In the genomic region with DNA sequence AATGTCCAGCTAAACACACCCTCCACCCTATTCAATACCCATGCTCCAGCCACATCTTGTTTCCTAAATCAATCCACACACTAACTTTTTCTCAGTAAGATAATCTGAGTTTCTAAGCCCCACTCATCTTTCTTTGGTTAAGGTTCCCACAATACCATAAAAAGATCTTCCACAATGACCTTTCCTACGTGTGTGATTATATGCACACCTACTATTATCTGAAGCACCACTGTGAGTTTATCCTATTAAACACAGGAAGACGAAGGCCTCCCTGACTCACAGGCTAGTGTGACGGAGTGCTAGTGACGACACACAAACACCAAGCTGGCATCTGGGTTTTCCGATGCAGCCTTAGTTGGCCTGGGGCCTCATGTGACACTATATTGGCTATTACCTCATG, we compare ENCODE assay signal across 24 mouse cellular contexts. TPM values are rescaled to one million over a fixed set of nuclear protein-coding genes. Genes with fewer than 3 reads are reported as not detected.
DNase-seq lines count a peak whose midpoint lies in the region; ATAC-seq and TF ChIP-seq lines count a peak whose summit lies in the region.
"Had no signal": no experiment of that assay in that cellular context is flagged by ENCODE, and none has a peak within 500 bp of the region (broad histone marks: within the 10 kb centered on the region; RNA-seq: fewer than 3 reads in every experiment).

No protein-coding gene starts in this region.

- in situ Hi-C loops in CH12.LX (cut with MboI; ENCODE audit: low pct_ligation_motif_present, low pct_unique_long_range_greater_than_20kb, low sequenced_read_pairs), result no loop called here
- in situ Hi-C loops in ES-E14 (cut with MboI; ENCODE audit: low sequenced_read_pairs in 2 of 2, unreplicated experiment in 2 of 2), result no loop called here

- H3K4me1 ChIP-seq in intestine, postnatal 0 days (replicated peaks; ENCODE audit: control insufficient read depth, insufficient read depth, low read length), result no peaks in the 10 kb centered on the region
- no peaks in the 10 kb centered on the region for H3K4me1 ChIP-seq in intestine, embryonic 16.5 days (ENCODE audit: control insufficient read depth, insufficient read depth, low read length)
- H3K4me1 ChIP-seq in CH12.LX (ENCODE audit: control insufficient read depth in 1 of 2, insufficient read depth in 2 of 2), result no peaks in the 10 kb centered on the region
- peaks cover 0 to 2% of the 10 kb centered on the region in 2 experiments; a peak in 1 of 4 replicates for H3K4me1 ChIP-seq in ES-E14 (ENCODE audit: control insufficient read depth in 2 of 2, insufficient read depth in 2 of 2, low read length in 2 of 2, poor library complexity in 1 of 2)
- no peaks in the 10 kb centered on the region for H3K4me1 ChIP-seq in hindbrain, embryonic 11.5 days (replicated peaks; ENCODE audit: control insufficient read depth, insufficient read depth, low read length)
- H3K4me1 ChIP-seq: embryonic facial prominence, embryonic 13.5 days; embryonic facial prominence, embryonic 15.5 days; forebrain, embryonic 10.5 days; forebrain, embryonic 12.5 days had no signal

- no peak for DNase-seq in CH12.LX (ENCODE audit: extremely low read depth)
- no peak for DNase-seq in ES-E14 (ENCODE audit: low read depth, low spot score)
- no peak for DNase-seq in cerebellum, postnatal 4 days (ENCODE audit: low spot score in 2 of 2)
- no peak for DNase-seq in hindbrain, embryonic 11.5 days (ENCODE audit: low spot score)
- DNase-seq: adrenal gland, adult 8-10 months; adrenal gland, postnatal 14 days; adrenal gland, postnatal 36 days; B cell, adult 2 months; cerebellum, adult 11-12 months; cerebellum, adult 2 months; cerebellum, adult 9-10 months; cerebellum, postnatal 10 days; cerebellum, postnatal 25 days; embryo, embryonic 11 days had no signal

- H3K9me3 ChIP-seq in intestine, postnatal 0 days (ENCODE audit: control insufficient read depth), result no peaks in the 10 kb centered on the region
- H3K9me3 ChIP-seq in intestine, embryonic 16.5 days (ENCODE audit: control insufficient read depth, low read length), result no peaks in the 10 kb centered on the region
- H3K9me3 ChIP-seq in CH12.LX (replicated peaks; ENCODE audit: low read length) (no peaks in the 10 kb centered on the region), ES-E14 (ENCODE audit: control insufficient read depth, insufficient read depth, low read depth, low read length) (no peaks in the 10 kb centered on the region)
- H3K9me3 ChIP-seq in hindbrain, embryonic 11.5 days (ENCODE audit: control insufficient read depth, low read length), result no peaks in the 10 kb centered on the region
- H3K9me3 ChIP-seq: embryonic facial prominence, embryonic 13.5 days; embryonic facial prominence, embryonic 15.5 days; forebrain, embryonic 10.5 days; forebrain, embryonic 12.5 days had no signal

- no peak overlapping the region for H3K9ac ChIP-seq in intestine, postnatal 0 days (ENCODE audit: low read depth, low read length)
- no peak overlapping the region for H3K9ac ChIP-seq in intestine, embryonic 16.5 days (ENCODE audit: low read depth, low read length)
- H3K9ac ChIP-seq in CH12.LX (ENCODE audit: insufficient read depth, low read depth), result no peak overlapping the region
- H3K9ac ChIP-seq in ES-E14 (ENCODE audit: insufficient read depth, low read depth, low read length, poor library complexity, severe bottlenecking), result no peak overlapping the region
- H3K9ac ChIP-seq in hindbrain, embryonic 11.5 days (ENCODE audit: low read depth, low read length), result no peak overlapping the region
- H3K9ac ChIP-seq: embryonic facial prominence, embryonic 13.5 days; embryonic facial prominence, embryonic 15.5 days; forebrain, embryonic 12.5 days had no signal

- no peak overlapping the region for H3K4me2 ChIP-seq in intestine, postnatal 0 days (replicated peaks; ENCODE audit: low read depth)
- H3K4me2 ChIP-seq in intestine, embryonic 16.5 days (ENCODE audit: low read depth, low read length), result no peak overlapping the region
- H3K4me2 ChIP-seq in CH12.LX (ENCODE audit: insufficient read depth, low read depth, poor library complexity, severe bottlenecking), result no peak overlapping the region
- H3K4me2 ChIP-seq in hindbrain, embryonic 11.5 days (replicated peaks; ENCODE audit: low read depth, low read length), result no peak overlapping the region
- H3K4me2 ChIP-seq: embryonic facial prominence, embryonic 13.5 days; embryonic facial prominence, embryonic 15.5 days; forebrain, embryonic 12.5 days had no signal

- H3K27me3 ChIP-seq in intestine, postnatal 0 days (replicated peaks; ENCODE audit: control insufficient read depth, insufficient read depth, low read length), result no peaks in the 10 kb centered on the region
- H3K27me3 ChIP-seq in intestine, embryonic 16.5 days (replicated peaks; ENCODE audit: control insufficient read depth, insufficient read depth, low read length), result no peaks in the 10 kb centered on the region
- no peaks in the 10 kb centered on the region for H3K27me3 ChIP-seq in CH12.LX (replicated peaks)
- no peaks in the 10 kb centered on the region for H3K27me3 ChIP-seq in hindbrain, embryonic 11.5 days (ENCODE audit: control insufficient read depth, insufficient read depth, low read length)
- H3K27me3 ChIP-seq: embryonic facial prominence, embryonic 13.5 days; embryonic facial prominence, embryonic 15.5 days; forebrain, embryonic 12.5 days had no signal

- H3K79me2 ChIP-seq in CH12.LX (replicated peaks; ENCODE audit: control insufficient read depth, extremely low read depth, insufficient read depth, poor library complexity, severe bottlenecking), result peaks cover 17% of the 10 kb centered on the region

- 84% methylated on average over 5 of the region's 5 CpGs for WGBS in intestine, postnatal 0 days
- WGBS in intestine, embryonic 16.5 days, result 90% methylated on average over 5 of the region's 5 CpGs
- WGBS in hindbrain, embryonic 11.5 days, result 94% methylated on average over 5 of the region's 5 CpGs

- no peak for TF ChIP-seq EP300 in CH12.LX (IDR thresholded peaks at IDR 0.05; ENCODE audit: low read length)

- TF ChIP-seq POLR2A in CH12.LX (IDR thresholded peaks at IDR 0.05; ENCODE audit: low read depth, low read length), result peak; percentile 4; the same call in 1 of the 2 replicates

- H3K27ac ChIP-seq in intestine, postnatal 0 days (ENCODE audit: low read depth, low read length), result peak overlapping the region; percentile 46; the same call in 1 of the 2 replicates
- no peak overlapping the region; the same call in 1 of the 2 replicates for H3K27ac ChIP-seq in intestine, embryonic 16.5 days (ENCODE audit: low read length)
- no peak overlapping the region for H3K27ac ChIP-seq in CH12.LX (ENCODE audit: insufficient read depth, low read depth)
- H3K27ac ChIP-seq in ES-E14 (ENCODE audit: insufficient read depth, low read depth, low read length, poor library complexity, severe bottlenecking), result peak overlapping the region; percentile 8; the same call in 1 of the 2 replicates
- H3K27ac ChIP-seq in hindbrain, embryonic 11.5 days (ENCODE audit: low read depth, low read length), result no peak overlapping the region
- H3K27ac ChIP-seq: embryonic facial prominence, embryonic 13.5 days; embryonic facial prominence, embryonic 15.5 days; forebrain, embryonic 10.5 days; forebrain, embryonic 12.5 days had no signal

- H3K36me3 ChIP-seq in intestine, postnatal 0 days (ENCODE audit: control insufficient read depth, insufficient read depth), result peaks cover 82% of the 10 kb centered on the region
- H3K36me3 ChIP-seq in intestine, embryonic 16.5 days (ENCODE audit: control insufficient read depth, insufficient read depth, low read length), result peaks cover 31% of the 10 kb centered on the region
- peaks cover 72 to 87% of the 10 kb centered on the region in 2 experiments for H3K36me3 ChIP-seq in CH12.LX (replicated peaks in 1 of 2; ENCODE audit: control insufficient read depth in 1 of 2, insufficient read depth in 1 of 2, low read length in 1 of 2)
- peaks cover 44% of the 10 kb centered on the region for H3K36me3 ChIP-seq in ES-E14 (ENCODE audit: control insufficient read depth, insufficient read depth, low read length, poor library complexity, severe bottlenecking)
- H3K36me3 ChIP-seq in hindbrain, embryonic 11.5 days (ENCODE audit: control insufficient read depth, insufficient read depth, low read length), result peaks cover 20% of the 10 kb centered on the region

- no peak overlapping the region for H3K4me3 ChIP-seq in intestine, postnatal 0 days (ENCODE audit: low read depth, low read length)
- no peak overlapping the region for H3K4me3 ChIP-seq in intestine, embryonic 16.5 days (ENCODE audit: low read length)
- H3K4me3 ChIP-seq in CH12.LX (replicated peaks in 1 of 3; ENCODE audit: low read depth in 2 of 3, low read length in 2 of 3, poor library complexity in 1 of 3) (no peak overlapping the region), ES-E14 (ENCODE audit: insufficient read depth in 1 of 2, low read depth in 1 of 2, low read length in 2 of 2, poor library complexity in 1 of 2, severe bottlenecking in 1 of 2) (no peak overlapping the region)
- H3K4me3 ChIP-seq in hindbrain, embryonic 11.5 days (ENCODE audit: low read depth, low read length), result no peak overlapping the region
- H3K4me3 ChIP-seq: embryonic facial prominence, embryonic 13.5 days; embryonic facial prominence, embryonic 15.5 days; erythroblast, embryonic 14.5 days; forebrain, embryonic 10.5 days; forebrain, embryonic 12.5 days had no signal

- dilution Hi-C loops in CH12.LX (cut with MboI; ENCODE audit: extremely low pct_ligation_motif_present, extremely low pct_unique_long_range_greater_than_20kb, low sequenced_read_pairs), result no loop called here

- no peak for ATAC-seq in intestine, postnatal 0 days
- no peak for ATAC-seq in intestine, embryonic 16.5 days
- no peak for ATAC-seq in hindbrain, embryonic 11.5 days (ENCODE audit: low FRiP score)
- ATAC-seq: CD4-positive, CD25-positive, alpha-beta regulatory T cell, adult 4 months; forebrain, embryonic 14.5 days; forebrain, embryonic 16.5 days had no signal

- TF ChIP-seq RAD21 in CH12.LX (IDR thresholded peaks at IDR 0.05; ENCODE audit: low read depth, low read length), result no peak

- no peak for TF ChIP-seq CTCF in intestine, postnatal 0 days (IDR thresholded peaks at IDR 0.05; ENCODE audit: low read depth)
- TF ChIP-seq CTCF in CH12.LX (conservative IDR thresholded peaks at IDR 0.05 in 1 of 2, IDR thresholded peaks at IDR 0.05 in 1 of 2; ENCODE audit: low read depth in 2 of 2, low read length in 2 of 2), result no peak

RNA-seq across cellular contexts. Expression of gene Mdm2, which starts 17.6 kb away (rescaled TPM):
- 16.5 and 19.8 TPM in 2 replicates for polyA plus RNA-seq in intestine, postnatal 0 days (2015; fragmentation: Nextera tagmentation; extraction: Ambion mirVana)
- polyA plus RNA-seq in intestine, embryonic 16.5 days (2015; fragmentation: Nextera tagmentation; extraction: Ambion mirVana), result 30.8 and 32.4 TPM in 2 replicates
- total RNA-seq in CH12.LX (2012; rRNA removed), result 136 and 166 TPM in 2 replicates
- total RNA-seq in CH12.LX (2014; rRNA removed), result 104 and 112 TPM in 2 replicates
- polyA plus RNA-seq in CH12.LX (2012; ENCODE audit: insufficient read length, low read depth), result 74.9 and 79.8 TPM in 2 replicates
- total RNA-seq in ES-E14 (2012; rRNA removed), result 145 and 178 TPM in 2 replicates
- 76.6 and 87.8 TPM in 2 replicates for polyA plus RNA-seq in hindbrain, embryonic 11.5 days (2014; fragmentation: Nextera tagmentation; extraction: Ambion mirVana)

RNA-seq across cellular contexts. Expression of gene Slc35e3, which starts 53.2 kb away (rescaled TPM):
- 13.5 TPM in 2 replicates for polyA plus RNA-seq in intestine, postnatal 0 days (2015; fragmentation: Nextera tagmentation; extraction: Ambion mirVana)
- polyA plus RNA-seq in intestine, embryonic 16.5 days (2015; fragmentation: Nextera tagmentation; extraction: Ambion mirVana), result 8.5 and 10.1 TPM in 2 replicates
- total RNA-seq in CH12.LX (2012; rRNA removed) (5.0 and 6.4 TPM in 2 replicates), CH12.LX (2014; rRNA removed) (1.4 and 2.2 TPM in 2 replicates), ES-E14 (2012; rRNA removed) (16.3 and 22.8 TPM in 2 replicates)
- 9.7 and 9.8 TPM in 2 replicates for polyA plus RNA-seq in CH12.LX (2012; ENCODE audit: insufficient read length, low read depth)
- polyA plus RNA-seq in hindbrain, embryonic 11.5 days (2014; fragmentation: Nextera tagmentation; extraction: Ambion mirVana), result 18.2 and 20.3 TPM in 2 replicates
- polyA plus RNA-seq: erythroblast, embryonic 14.5 days had no signal

Comparison
In these comparisons a context has a peak if more than half of its experiments do, and no peak if none do; other contexts are left out.
1. H3K27ac ChIP-seq: peak in intestine, postnatal 0 days (single experiment) and ES-E14 (single experiment); none in intestine, embryonic 16.5 days (single experiment), CH12.LX (single experiment) and hindbrain, embryonic 11.5 days (single experiment).